Mouse (Mus musculus) left cerebral cortex, adult 11 months (tissue): ENCODE results near the gene Rassf3.
A peak's percentile ranks its signal among the peaks of the same experiment; 100 is the strongest.

Source experiments
- DNase-seq: peaks from one replicate; pipeline ENCODE4 v3.0.0; 2022; ENCODE audit warnings: low spot score

Rassf3 gene

GRCm38 (mm10) chr10:121476190-121476967 is at the start of gene Rassf3:
Gene Rassf3, minus strand, starts transcription at chr10:121476347.
- peak; percentile 74 for DNase-seq

GRCm38 (mm10) chr10:121520923-121521585 is 44.9 kb upstream of the Rassf3 start:
- no peak for DNase-seq

DNA sequence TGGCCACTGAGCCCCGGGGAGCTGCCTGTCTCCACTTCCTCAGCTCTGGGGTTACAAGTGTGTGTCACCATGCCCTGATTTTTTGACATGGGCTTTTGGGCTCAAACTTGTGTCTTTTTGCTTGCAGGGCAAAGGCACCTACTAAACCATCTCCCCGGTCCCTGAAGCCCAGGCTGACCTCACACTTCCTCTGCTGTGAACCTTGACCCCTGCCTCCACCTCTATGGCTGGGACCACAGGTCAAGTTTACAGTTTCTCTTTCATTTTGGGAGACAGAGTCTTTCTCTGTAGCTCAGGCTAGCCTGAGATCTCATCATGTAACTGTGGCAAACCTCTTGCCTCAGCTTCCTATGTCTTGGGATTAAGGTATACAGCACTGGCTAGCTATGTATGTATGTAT is 43.6 kb upstream of the Rassf3 start:
- no peak for DNase-seq

- DNase-seq = peak; percentile 51
Observed at GRCm38 (mm10) chr10:121516008-121516600, 40.0 kb upstream of the Rassf3 start.

DNA sequence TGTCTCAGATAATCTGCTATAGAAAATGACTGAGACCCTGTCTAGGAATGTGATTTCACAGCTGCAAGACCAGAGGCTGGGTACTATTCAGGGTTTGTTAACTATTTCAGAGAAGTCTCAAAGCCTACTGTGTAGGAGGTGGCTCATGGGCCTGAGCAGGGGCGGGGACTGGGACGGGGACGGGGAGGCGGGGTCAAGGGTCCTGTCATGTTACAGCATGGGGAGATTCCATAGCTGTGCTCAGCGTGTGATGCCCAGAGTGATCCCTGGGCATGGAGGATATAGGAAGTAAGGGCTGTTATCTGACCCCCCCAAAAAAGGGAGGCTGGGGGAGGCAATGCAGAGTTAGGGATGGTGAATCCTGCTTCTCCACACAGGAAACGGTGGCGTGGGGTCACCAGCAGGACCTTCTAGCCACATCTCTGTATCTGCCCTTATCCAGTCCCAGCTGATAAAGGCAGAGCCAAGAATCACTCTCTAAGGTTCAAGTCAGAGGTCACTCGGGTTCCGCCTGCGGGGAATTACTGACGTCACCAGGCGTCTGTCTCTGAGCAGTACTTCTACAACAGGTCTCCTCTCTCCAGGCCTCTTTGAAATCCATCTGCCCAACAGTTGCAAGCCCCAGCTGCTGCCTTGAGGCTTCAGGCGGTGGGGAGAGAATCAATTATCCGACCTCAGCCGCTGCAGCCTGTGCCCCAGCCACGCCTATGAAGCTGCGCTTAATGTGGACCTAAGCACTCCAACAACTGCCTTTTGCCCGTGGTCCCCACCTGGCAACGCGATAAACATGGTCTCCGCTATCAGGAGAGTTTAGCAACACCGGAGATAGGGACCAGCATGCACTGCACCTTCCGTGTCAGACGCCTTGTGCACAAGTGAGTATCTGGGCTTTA is 33.9 kb upstream of the Rassf3 start:
- DNase-seq = no peak

GRCm38 (mm10) chr10:121507755-121508544 is 31.8 kb upstream of the Rassf3 start:
- DNase-seq = no peak

DNA sequence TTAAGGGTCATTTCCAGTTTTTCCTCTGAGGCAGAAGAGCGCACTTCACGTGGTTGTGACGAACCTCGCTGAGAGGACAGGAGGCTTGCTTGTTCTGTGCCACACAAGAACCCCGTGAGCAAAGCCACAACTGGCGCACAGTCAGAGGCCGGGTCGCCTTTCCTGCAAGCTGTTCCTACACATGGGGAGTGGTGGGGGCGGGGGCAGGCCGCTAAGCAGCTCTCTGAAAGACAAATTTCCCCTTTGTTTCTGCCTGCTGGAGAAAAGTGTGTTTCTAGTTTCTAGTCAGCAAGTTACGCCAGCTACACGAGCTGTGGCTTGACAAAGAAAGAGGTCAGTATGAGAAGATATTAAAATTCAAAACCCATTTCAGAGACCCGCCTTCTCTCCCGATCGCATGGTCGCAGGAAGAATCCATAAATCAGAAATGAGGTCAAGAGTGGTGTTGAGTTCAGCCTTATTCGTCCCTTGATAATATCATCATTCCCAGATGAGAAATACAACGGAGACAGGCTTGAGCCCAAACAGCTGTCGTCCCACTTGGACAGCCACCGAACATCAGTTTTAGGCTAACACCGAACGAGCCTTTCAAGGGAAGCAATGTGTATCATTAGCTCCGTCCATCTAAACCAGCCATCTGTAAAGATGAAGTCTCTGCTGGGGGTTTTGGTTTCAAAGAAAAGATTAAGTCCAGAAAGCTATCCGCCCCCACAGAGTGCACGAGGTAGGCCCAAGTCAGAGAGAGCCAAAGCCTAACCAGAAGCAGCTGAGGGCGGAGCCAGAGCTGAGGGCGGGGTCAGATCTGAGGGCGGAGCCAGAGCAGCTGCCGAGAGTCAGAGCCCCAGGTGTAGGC is 30.8 kb upstream of the Rassf3 start:
- DNase-seq = no peak

DNA sequence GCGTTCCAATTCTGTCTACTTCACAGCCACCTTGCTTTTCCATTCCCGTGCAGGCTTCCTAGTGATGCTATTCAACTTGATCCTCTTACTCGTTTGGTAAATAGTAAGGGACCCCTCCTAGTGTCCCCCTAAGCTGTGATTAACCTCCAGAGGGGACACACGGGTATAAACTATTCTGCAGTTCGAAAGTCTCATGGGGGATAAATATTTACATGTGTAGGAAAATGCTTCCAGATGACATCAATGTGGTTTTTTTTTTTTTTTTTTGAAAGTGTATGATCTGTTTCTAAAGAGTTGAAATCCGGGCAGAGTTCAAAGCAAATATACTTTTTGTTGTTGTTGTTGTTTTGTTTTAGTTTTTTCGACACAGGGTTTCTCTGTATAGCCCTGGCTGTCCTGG is 29.8 kb upstream of the Rassf3 start:
- DNase-seq = no peak

- DNase-seq = peak; percentile 57
Observed at GRCm38 (mm10) chr10:121504973-121505911, 29.1 kb upstream of the Rassf3 start.

DNA sequence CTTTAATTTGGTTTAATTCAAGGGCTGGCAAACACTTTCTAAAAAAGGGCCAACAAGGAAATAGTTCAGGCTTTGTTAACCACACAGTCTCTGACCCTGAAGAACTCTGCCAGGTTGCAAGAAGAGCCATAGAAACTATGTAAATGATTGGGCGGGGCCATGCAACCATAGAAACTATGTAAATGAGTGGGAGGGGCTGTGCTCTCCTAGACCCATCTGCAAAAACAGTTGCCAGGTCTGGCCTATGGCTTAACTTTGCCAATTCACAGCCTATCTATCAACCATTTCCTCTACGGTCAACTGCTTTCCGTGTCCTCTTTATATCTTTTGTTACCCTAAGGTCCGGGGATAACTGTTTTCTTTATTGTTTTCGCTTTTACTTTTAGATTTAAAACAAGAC is 25.0 kb upstream of the Rassf3 start:
- DNase-seq = no peak

GRCm38 (mm10) chr10:121500034-121500433 is 23.9 kb upstream of the Rassf3 start:
- DNase-seq = no peak

DNA sequence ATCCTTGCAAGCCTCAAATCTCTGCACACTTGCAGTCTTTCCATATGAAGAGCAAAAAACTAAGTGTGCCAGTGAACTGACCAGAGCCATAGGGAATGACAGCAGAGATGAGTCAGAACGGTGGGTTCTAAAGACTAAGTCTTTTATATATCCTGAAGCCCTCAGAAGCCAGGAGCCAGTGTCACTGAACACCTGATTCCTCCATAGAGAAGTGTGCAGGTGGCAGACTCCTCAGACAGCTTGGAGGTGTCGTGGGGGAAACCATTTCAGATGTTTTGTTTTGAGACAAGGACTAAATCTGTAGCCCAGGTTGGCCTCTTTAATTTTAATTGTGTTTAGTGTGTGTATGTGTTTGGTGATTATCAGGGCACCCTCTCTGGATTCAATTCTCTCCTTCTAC is 22.9 kb upstream of the Rassf3 start:
- DNase-seq = no peak

DNA sequence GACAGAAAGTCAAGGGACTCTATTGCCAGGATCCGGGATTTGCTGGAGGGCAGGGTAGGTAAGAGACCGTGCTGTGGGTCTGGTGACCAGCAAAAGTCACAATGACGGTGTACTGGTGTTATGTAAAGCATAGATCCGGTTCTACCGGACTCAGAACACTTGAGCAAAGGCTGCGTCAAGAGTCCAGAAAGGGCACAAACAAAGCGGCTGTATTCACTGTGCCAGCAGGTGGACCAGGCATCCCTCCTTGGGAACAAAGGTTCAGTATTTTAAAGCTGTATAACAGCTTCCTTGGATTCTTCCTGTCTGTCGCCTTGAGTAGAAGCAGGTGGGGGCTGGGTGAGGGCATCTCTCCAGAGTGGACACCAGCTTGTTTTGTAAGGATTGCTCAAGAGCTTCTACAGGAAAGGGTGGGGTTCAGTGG is 22.3 kb upstream of the Rassf3 start:
- no peak for DNase-seq

- no peak for DNase-seq
Observed at GRCm38 (mm10) chr10:121497968-121498367, 21.8 kb upstream of the Rassf3 start.

DNA sequence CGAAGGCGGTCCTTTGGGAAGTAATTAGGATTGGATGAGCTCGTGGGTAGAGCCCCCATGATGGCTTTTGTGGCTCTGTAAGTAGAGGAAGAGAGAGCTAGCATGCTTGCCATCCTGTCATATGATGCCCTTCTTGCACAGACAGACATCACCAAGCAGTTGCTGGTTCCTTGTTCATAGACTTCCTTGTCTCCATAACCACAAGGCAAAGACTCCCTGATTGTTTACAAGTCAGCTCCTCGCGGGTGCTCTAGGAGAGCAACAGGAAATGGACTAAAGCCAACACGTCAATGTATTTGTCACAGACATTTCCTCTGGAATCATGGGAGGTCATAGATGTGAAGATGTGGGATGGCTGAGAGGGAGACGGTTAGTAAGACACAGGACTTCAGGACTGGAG is 20.5 kb upstream of the Rassf3 start:
- DNase-seq = no peak

DNA sequence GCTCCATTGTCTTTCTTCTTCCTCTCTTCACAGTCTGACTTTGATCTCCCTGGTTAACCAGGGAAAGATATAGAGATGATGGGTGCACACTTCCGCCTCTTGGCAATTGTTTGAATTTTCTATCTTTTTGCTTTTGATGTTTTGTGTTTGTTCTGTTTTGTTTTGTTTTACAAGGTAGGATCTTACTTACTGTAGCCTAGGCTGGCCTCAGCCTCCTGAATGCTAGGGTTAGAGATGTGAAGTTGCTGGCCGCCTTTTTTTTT is 17.9 kb upstream of the Rassf3 start:
- DNase-seq = no peak

GRCm38 (mm10) chr10:121493374-121494162 is 17.4 kb upstream of the Rassf3 start:
- DNase-seq = no peak

- DNase-seq = no peak
Observed at GRCm38 (mm10) chr10:121492608-121493315, 16.6 kb upstream of the Rassf3 start.
